Mouse (Mus musculus): ENCODE results near the gene Slc35c2.

The Slc35c2 gene

GRCm38 (mm10) chr2:165239533-165240144 lies 48.0 kb downstream of the Slc35c2 start:
- DNase-seq (ENCODE audit: low spot score in 2 of 2): no peak

- no peak for DNase-seq (ENCODE audit: low spot score in 2 of 2)
These were observed 49.1 kb downstream of the Slc35c2 start for GRCm38 (mm10) chr2:165238416-165239145.

- peak; percentile 73 to 78 for DNase-seq (ENCODE audit: low spot score in 2 of 2)
These were observed 52.9 kb downstream of the Slc35c2 start, which contains the start of gene Cdh22 for GRCm38 (mm10) chr2:165234613-165235291. Cdh22 (minus strand) TSS chr2:165234853.

- DNase-seq (ENCODE audit: low spot score in 2 of 2): no peak
These were observed 53.4 kb downstream of the Slc35c2 start for GRCm38 (mm10) chr2:165234291-165234612.

GRCm38 (mm10) chr2:165233491-165234290 lies 54.0 kb downstream of the Slc35c2 start:
- peak in 1 of 2 experiments; percentile 53 for DNase-seq (ENCODE audit: low spot score in 2 of 2)

GRCm38 (mm10) chr2:165229050-165229449 lies 58.6 kb downstream of the Slc35c2 start:
- no peak for DNase-seq (ENCODE audit: low spot score in 2 of 2)
